Mouse (Mus musculus): ENCODE results near the gene Pou4f2. TPM values are rescaled to one million over a fixed set of nuclear protein-coding genes. Genes with fewer than 3 reads are reported as not detected.

Pou4f2 gene
- polyA plus RNA-seq, 1 experiment from 2014 or later: not detected

Other genes starting within 250 kb of the Pou4f2 start
- gene Ttc29, start 223.3 kb downstream of the Pou4f2 start, polyA plus RNA-seq (2015; fragmentation: Nextera tagmentation; extraction: Ambion mirVana): not detected in 2 replicates
- 137 and 170 TPM in 2 replicates for gene Rbmxl1, start 72.3 kb upstream of the Pou4f2 start, polyA plus RNA-seq (2015; fragmentation: Nextera tagmentation; extraction: Ambion mirVana)
- 6.7 and 8.1 TPM in 2 replicates for gene Slc10a7, start 72.7 kb upstream of the Pou4f2 start, polyA plus RNA-seq (2015; fragmentation: Nextera tagmentation; extraction: Ambion mirVana)

All from liver, embryonic 13.5 days (tissue).